Mouse (Mus musculus): ENCODE data around the gene Clmp. TPM values are rescaled to one million over a fixed set of nuclear protein-coding genes. Genes with fewer than 3 reads are reported as not detected.
A peak's percentile ranks its signal among the peaks of the same experiment; 100 is the strongest.
"Not testable (repeated sequence)": the region's sequence is repeated elsewhere in the genome, so short reads cannot be mapped to it uniquely, and the experiment has no call there.

The Clmp gene
- polyA plus RNA-seq, 1 experiment: 3.5 TPM

GRCm38 (mm10) chr9:40784374-40784967, 98.7 kb downstream of the Clmp start:
- Histone ChIP-seq H3K27ac (ENCODE audit: insufficient read depth, low read length) (peak overlapping the region; percentile 100), H3K9ac (ENCODE audit: low read depth, poor library complexity, severe bottlenecking) (peak overlapping the region; percentile 74), H3K9me3 (replicated peaks; ENCODE audit: control insufficient read depth, insufficient read depth, low read length, poor library complexity, severe bottlenecking) (no peaks in the 10 kb centered on the region), H3K4me1 (ENCODE audit: control insufficient read depth, insufficient read depth, low read length) (peaks cover 4% of the 10 kb centered on the region), H3K27me3 (ENCODE audit: control insufficient read depth, insufficient read depth, low read length, poor library complexity, severe bottlenecking) (no peaks in the 10 kb centered on the region), H3K36me3 (ENCODE audit: control insufficient read depth, insufficient read depth, low read length, poor library complexity, severe bottlenecking) (no peaks in the 10 kb centered on the region), H3K4me3 (ENCODE audit: low read depth, low read length) (peak overlapping the region; percentile 57)
- TF ChIP-seq POLR2A (IDR thresholded peaks at IDR 0.05; ENCODE audit: insufficient read depth, low read length): no peak

GRCm38 (mm10) chr9:40785452-40785851, 99.7 kb downstream of the Clmp start:
- no peaks in the 10 kb centered on the region for H3K27me3 ChIP-seq (ENCODE audit: control insufficient read depth, insufficient read depth, low read length, poor library complexity, severe bottlenecking)
- no peak for TF ChIP-seq POLR2A (IDR thresholded peaks at IDR 0.05; ENCODE audit: insufficient read depth, low read length)
- no peak for TF ChIP-seq EP300 (IDR thresholded peaks at IDR 0.05; ENCODE audit: insufficient read depth, low read depth, low read length)
- no peak for TF ChIP-seq CTCF (IDR thresholded peaks at IDR 0.05; ENCODE audit: low read depth, low read length)
- no peaks in the 10 kb centered on the region for H3K9me3 ChIP-seq (replicated peaks; ENCODE audit: control insufficient read depth, insufficient read depth, low read length, poor library complexity, severe bottlenecking)
- H3K4me1 ChIP-seq (ENCODE audit: control insufficient read depth, insufficient read depth, low read length): peaks cover 4% of the 10 kb centered on the region
- H3K9ac ChIP-seq (ENCODE audit: low read depth, poor library complexity, severe bottlenecking): peak overlapping the region; percentile 74
- H3K36me3 ChIP-seq (ENCODE audit: control insufficient read depth, insufficient read depth, low read length, poor library complexity, severe bottlenecking): no peaks in the 10 kb centered on the region
- no peak overlapping the region for H3K4me3 ChIP-seq (ENCODE audit: low read depth, low read length)
- peak overlapping the region; percentile 89 for H3K27ac ChIP-seq (ENCODE audit: insufficient read depth, low read length)

- not testable (repeated sequence) for H3K27ac ChIP-seq (ENCODE audit: insufficient read depth, low read length); H3K9ac ChIP-seq (ENCODE audit: low read depth, poor library complexity, severe bottlenecking); H3K4me1 ChIP-seq (ENCODE audit: control insufficient read depth, insufficient read depth, low read length); H3K9me3 ChIP-seq (replicated peaks; ENCODE audit: control insufficient read depth, insufficient read depth, low read length, poor library complexity, severe bottlenecking); H3K4me3 ChIP-seq (ENCODE audit: low read depth, low read length); H3K27me3 ChIP-seq (ENCODE audit: control insufficient read depth, insufficient read depth, low read length, poor library complexity, severe bottlenecking); H3K36me3 ChIP-seq (ENCODE audit: control insufficient read depth, insufficient read depth, low read length, poor library complexity, severe bottlenecking)
These were observed 101.1 kb downstream of the Clmp start for GRCm38 (mm10) chr9:40786820-40787219.

GRCm38 (mm10) chr9:40791864-40792633, 106.3 kb downstream of the Clmp start:
- Histone ChIP-seq H3K36me3 (ENCODE audit: control insufficient read depth, insufficient read depth, low read length, poor library complexity, severe bottlenecking) (no peaks in the 10 kb centered on the region), H3K9me3 (replicated peaks; ENCODE audit: control insufficient read depth, insufficient read depth, low read length, poor library complexity, severe bottlenecking) (no peaks in the 10 kb centered on the region), H3K4me3 (ENCODE audit: low read depth, low read length) (no peak overlapping the region), H3K4me1 (ENCODE audit: control insufficient read depth, insufficient read depth, low read length) (peaks cover 5% of the 10 kb centered on the region), H3K27me3 (ENCODE audit: control insufficient read depth, insufficient read depth, low read length, poor library complexity, severe bottlenecking) (no peaks in the 10 kb centered on the region), H3K9ac (ENCODE audit: low read depth, poor library complexity, severe bottlenecking) (0 out of 2 replicates have a peak overlapping the region, but pooled peaks have one; percentile 4), H3K27ac (ENCODE audit: insufficient read depth, low read length) (peak overlapping the region; percentile 85)
- TF ChIP-seq EP300 (IDR thresholded peaks at IDR 0.05; ENCODE audit: insufficient read depth, low read depth, low read length) (0 out of 2 replicates have a peak, but pooled peaks have one; percentile 30), POLR2A (IDR thresholded peaks at IDR 0.05; ENCODE audit: insufficient read depth, low read length) (no peak)

- TF ChIP-seq POLR2A (IDR thresholded peaks at IDR 0.05; ENCODE audit: insufficient read depth, low read length) (no peak), EP300 (IDR thresholded peaks at IDR 0.05; ENCODE audit: insufficient read depth, low read depth, low read length) (0 out of 2 replicates have a peak, but pooled peaks have one; percentile 41), CTCF (IDR thresholded peaks at IDR 0.05; ENCODE audit: low read depth, low read length) (no peak)
These were observed 107.8 kb downstream of the Clmp start for GRCm38 (mm10) chr9:40793581-40793980.

GRCm38 (mm10) chr9:40794251-40794650, 108.5 kb downstream of the Clmp start:
- Histone ChIP-seq H3K4me1 (ENCODE audit: control insufficient read depth, insufficient read depth, low read length) (peaks cover 5% of the 10 kb centered on the region), H3K27ac (ENCODE audit: insufficient read depth, low read length) (peak overlapping the region; percentile 96), H3K27me3 (ENCODE audit: control insufficient read depth, insufficient read depth, low read length, poor library complexity, severe bottlenecking) (no peaks in the 10 kb centered on the region), H3K9ac (ENCODE audit: low read depth, poor library complexity, severe bottlenecking) (peak overlapping the region; percentile 34; the same call in 1 of the 2 replicates), H3K36me3 (ENCODE audit: control insufficient read depth, insufficient read depth, low read length, poor library complexity, severe bottlenecking) (no peaks in the 10 kb centered on the region), H3K9me3 (replicated peaks; ENCODE audit: control insufficient read depth, insufficient read depth, low read length, poor library complexity, severe bottlenecking) (no peaks in the 10 kb centered on the region), H3K4me3 (ENCODE audit: low read depth, low read length) (peak overlapping the region; percentile 36)
- TF ChIP-seq CTCF (IDR thresholded peaks at IDR 0.05; ENCODE audit: low read depth, low read length) (no peak), POLR2A (IDR thresholded peaks at IDR 0.05; ENCODE audit: insufficient read depth, low read length) (no peak), EP300 (IDR thresholded peaks at IDR 0.05; ENCODE audit: insufficient read depth, low read depth, low read length) (peak; percentile 97)

More at GRCm38 (mm10) chr9:40793581-40793980, 107.8 kb downstream of the Clmp start:
- Histone ChIP-seq H3K4me3 (ENCODE audit: low read depth, low read length) (peak overlapping the region; percentile 2; the same call in 1 of the 2 replicates), H3K36me3 (ENCODE audit: control insufficient read depth, insufficient read depth, low read length, poor library complexity, severe bottlenecking) (no peaks in the 10 kb centered on the region), H3K27ac (ENCODE audit: insufficient read depth, low read length) (peak overlapping the region; percentile 85), H3K27me3 (ENCODE audit: control insufficient read depth, insufficient read depth, low read length, poor library complexity, severe bottlenecking) (no peaks in the 10 kb centered on the region), H3K9me3 (replicated peaks; ENCODE audit: control insufficient read depth, insufficient read depth, low read length, poor library complexity, severe bottlenecking) (no peaks in the 10 kb centered on the region), H3K4me1 (ENCODE audit: control insufficient read depth, insufficient read depth, low read length) (peaks cover 5% of the 10 kb centered on the region), H3K9ac (ENCODE audit: low read depth, poor library complexity, severe bottlenecking) (peak overlapping the region; percentile 55)

Measured in ES-Bruce4 (cell line).